Mouse (Mus musculus): ENCODE measurements around the gene Setd1b. TPM values are rescaled to one million over a fixed set of nuclear protein-coding genes. Genes with fewer than 3 reads are reported as not detected.

Gene Setd1b
- total RNA-seq, 2 experiments from 2014 or later: 31.2 to 39.4 TPM

GRCm38 (mm10) chr5:123166437-123166836, 24.4 kb downstream of the Setd1b start:
- no peak for TF ChIP-seq CTCF (conservative IDR thresholded peaks at IDR 0.05)
- Histone ChIP-seq H3K4me3 (no peak overlapping the region), H3K27ac (no peak overlapping the region)
- no peak for DNase-seq (ENCODE audit: low spot score in 2 of 2)

GRCm38 (mm10) chr5:123167591-123167990, 25.6 kb downstream of the Setd1b start:
- no peak for TF ChIP-seq CTCF (conservative IDR thresholded peaks at IDR 0.05)
- Histone ChIP-seq H3K27ac (no peak overlapping the region), H3K4me3 (no peak overlapping the region)
- no peak for DNase-seq (ENCODE audit: low spot score in 2 of 2)

GRCm38 (mm10) chr5:123169284-123169683, 27.3 kb downstream of the Setd1b start, which contains the start of gene Psmd9:
Psmd9 (plus strand) TSS chr5:123169413.
- H3K4me3 ChIP-seq: no peak within 1 kb of the TSS
- no peak for DNase-seq (ENCODE audit: low spot score in 2 of 2)
- H3K27ac ChIP-seq: no peak within 1 kb of the TSS
- TF ChIP-seq CTCF (conservative IDR thresholded peaks at IDR 0.05): no peak

- no peak overlapping the region for H3K4me3 ChIP-seq
- DNase-seq (ENCODE audit: low spot score in 2 of 2): no peak
- no peak for TF ChIP-seq CTCF (conservative IDR thresholded peaks at IDR 0.05)
- no peak overlapping the region for H3K27ac ChIP-seq
Observed at GRCm38 (mm10) chr5:123170365-123170764, 28.4 kb downstream of the Setd1b start.

- no peak overlapping the region for H3K27ac ChIP-seq
- peak; percentile 74 to 86 for DNase-seq (ENCODE audit: low spot score in 2 of 2)
Observed at GRCm38 (mm10) chr5:123171646-123172350, 29.8 kb downstream of the Setd1b start.

GRCm38 (mm10) chr5:123178792-123179191, 36.8 kb downstream of the Setd1b start:
- Histone ChIP-seq H3K4me3 (no peak overlapping the region), H3K27ac (no peak overlapping the region)
- DNase-seq (ENCODE audit: low spot score in 2 of 2): no peak
- TF ChIP-seq CTCF (conservative IDR thresholded peaks at IDR 0.05): no peak

More at GRCm38 (mm10) chr5:123171646-123172350, 29.8 kb downstream of the Setd1b start:
- H3K4me3 ChIP-seq: no peak overlapping the region
- TF ChIP-seq CTCF (conservative IDR thresholded peaks at IDR 0.05): peak; percentile 100

- no peak for DNase-seq (ENCODE audit: low spot score in 2 of 2)
- H3K4me3 ChIP-seq: no peak overlapping the region
- H3K27ac ChIP-seq: no peak overlapping the region
- no peak for TF ChIP-seq CTCF (conservative IDR thresholded peaks at IDR 0.05)
Observed at GRCm38 (mm10) chr5:123180390-123180789, 38.4 kb downstream of the Setd1b start.

- no peak for TF ChIP-seq CTCF (conservative IDR thresholded peaks at IDR 0.05)
- no peak overlapping the region for H3K4me3 ChIP-seq
- H3K27ac ChIP-seq: no peak overlapping the region
- DNase-seq (ENCODE audit: low spot score in 2 of 2): no peak
Observed at GRCm38 (mm10) chr5:123181536-123181935, 39.5 kb downstream of the Setd1b start.

GRCm38 (mm10) chr5:123182651-123183050, 40.7 kb downstream of the Setd1b start, which contains the start of gene Hpd:
Hpd (minus strand) TSS chr5:123182727.
- TF ChIP-seq CTCF (conservative IDR thresholded peaks at IDR 0.05): no peak
- Histone ChIP-seq H3K27ac (no peak within 1 kb of the TSS), H3K4me3 (no peak within 1 kb of the TSS)
- DNase-seq (ENCODE audit: low spot score in 2 of 2): no peak

GRCm38 (mm10) chr5:123185966-123186365, 44.0 kb downstream of the Setd1b start:
- DNase-seq (ENCODE audit: low spot score in 2 of 2): no peak
- Histone ChIP-seq H3K4me3 (no peak overlapping the region), H3K27ac (no peak overlapping the region)
- no peak for TF ChIP-seq CTCF (conservative IDR thresholded peaks at IDR 0.05)

GRCm38 (mm10) chr5:123187306-123187705, 45.3 kb downstream of the Setd1b start:
- Histone ChIP-seq H3K4me3 (no peak overlapping the region), H3K27ac (no peak overlapping the region)
- TF ChIP-seq CTCF (conservative IDR thresholded peaks at IDR 0.05): no peak
- DNase-seq (ENCODE audit: low spot score in 2 of 2): no peak

- H3K27ac ChIP-seq: no peak overlapping the region
- TF ChIP-seq CTCF (conservative IDR thresholded peaks at IDR 0.05): no peak
- no peak overlapping the region for H3K4me3 ChIP-seq
- DNase-seq (ENCODE audit: low spot score in 2 of 2): no peak
Observed at GRCm38 (mm10) chr5:123190912-123191311, 48.9 kb downstream of the Setd1b start.

GRCm38 (mm10) chr5:123191427-123191826, 49.4 kb downstream of the Setd1b start:
- DNase-seq (ENCODE audit: low spot score in 2 of 2): no peak
- Histone ChIP-seq H3K4me3 (no peak overlapping the region), H3K27ac (no peak overlapping the region)
- no peak for TF ChIP-seq CTCF (conservative IDR thresholded peaks at IDR 0.05)

- Histone ChIP-seq H3K4me3 (no peak overlapping the region), H3K27ac (no peak overlapping the region)
- DNase-seq (ENCODE audit: low spot score in 2 of 2): no peak
- TF ChIP-seq CTCF (conservative IDR thresholded peaks at IDR 0.05): no peak
Observed at GRCm38 (mm10) chr5:123192606-123193150, 50.7 kb downstream of the Setd1b start.
